Mouse (Mus musculus): ENCODE measurements at regions not wholly inside any gene's neighbourhood (a gene's known extent, or its start where the extent isn't known, plus 50 kb on each side); places are given as distances from the start of the nearest gene placed in this dataset.

- WGBS: 89% methylated on average over 1 of the region's 1 CpGs
- no peaks in the 10 kb centered on the region for H3K9me3 ChIP-seq (ENCODE audit: control insufficient read depth, low read length)
- no peak for DNase-seq (ENCODE audit: low spot score)
- H3K4me3 ChIP-seq (ENCODE audit: low read depth, low read length): no peak overlapping the region
- H3K9ac ChIP-seq (ENCODE audit: low read length): no peak overlapping the region
- H3K36me3 ChIP-seq (ENCODE audit: control insufficient read depth, insufficient read depth, low read length): no peaks in the 10 kb centered on the region
- H3K27me3 ChIP-seq (replicated peaks; ENCODE audit: control insufficient read depth, insufficient read depth, low read length): no peaks in the 10 kb centered on the region
- no peak overlapping the region for H3K27ac ChIP-seq (ENCODE audit: low read depth)
- H3K4me1 ChIP-seq (replicated peaks; ENCODE audit: control insufficient read depth, insufficient read depth, low read length): no peaks in the 10 kb centered on the region
- H3K4me2 ChIP-seq (ENCODE audit: low read length): no peak overlapping the region
- no peak for ATAC-seq (replicated peaks; ENCODE audit: low FRiP score, low TSS enrichment, low read depth)
Observed at GRCm38 (mm10) chr4:55734331-55734730, 202.1 kb upstream of the Klf4 start.

GRCm38 (mm10) chr4:55733223-55733622 lies 201.0 kb upstream of the Klf4 start:
- H3K36me3 ChIP-seq (ENCODE audit: control insufficient read depth, insufficient read depth, low read length): no peaks in the 10 kb centered on the region
- H3K9ac ChIP-seq (ENCODE audit: low read length): no peak overlapping the region
- WGBS: 37% methylated on average over 4 of the region's 4 CpGs
- H3K27me3 ChIP-seq (replicated peaks; ENCODE audit: control insufficient read depth, insufficient read depth, low read length): no peaks in the 10 kb centered on the region
- H3K4me3 ChIP-seq (ENCODE audit: low read depth, low read length): no peak overlapping the region
- no peak overlapping the region for H3K4me2 ChIP-seq (ENCODE audit: low read length)
- DNase-seq (ENCODE audit: low spot score) (no peak), ATAC-seq (replicated peaks; ENCODE audit: low FRiP score, low TSS enrichment, low read depth) (no peak)
- H3K9me3 ChIP-seq (ENCODE audit: control insufficient read depth, low read length): no peaks in the 10 kb centered on the region
- no peak overlapping the region for H3K27ac ChIP-seq (ENCODE audit: low read depth)
- H3K4me1 ChIP-seq (replicated peaks; ENCODE audit: control insufficient read depth, insufficient read depth, low read length): no peaks in the 10 kb centered on the region

- Histone ChIP-seq H3K27ac (ENCODE audit: low read depth) (no peak overlapping the region), H3K27me3 (replicated peaks; ENCODE audit: control insufficient read depth, insufficient read depth, low read length) (no peaks in the 10 kb centered on the region), H3K4me2 (ENCODE audit: low read length) (no peak overlapping the region), H3K4me1 (replicated peaks; ENCODE audit: control insufficient read depth, insufficient read depth, low read length) (no peaks in the 10 kb centered on the region), H3K9me3 (ENCODE audit: control insufficient read depth, low read length) (no peaks in the 10 kb centered on the region), H3K4me3 (ENCODE audit: low read depth, low read length) (no peak overlapping the region), H3K9ac (ENCODE audit: low read length) (no peak overlapping the region), H3K36me3 (ENCODE audit: control insufficient read depth, insufficient read depth, low read length) (no peaks in the 10 kb centered on the region)
- 51% methylated on average over 4 of the region's 4 CpGs for WGBS
- ATAC-seq (replicated peaks; ENCODE audit: low FRiP score, low TSS enrichment, low read depth) (no peak), DNase-seq (ENCODE audit: low spot score) (no peak)
Observed at GRCm38 (mm10) chr4:55732006-55732405, 199.7 kb upstream of the Klf4 start.

- ATAC-seq (replicated peaks; ENCODE audit: low FRiP score, low TSS enrichment, low read depth) (no peak), DNase-seq (ENCODE audit: low spot score) (no peak)
- no peaks in the 10 kb centered on the region for H3K36me3 ChIP-seq (ENCODE audit: control insufficient read depth, insufficient read depth, low read length)
- no peaks in the 10 kb centered on the region for H3K27me3 ChIP-seq (replicated peaks; ENCODE audit: control insufficient read depth, insufficient read depth, low read length)
- H3K4me2 ChIP-seq (ENCODE audit: low read length): no peak overlapping the region
- no peak overlapping the region for H3K9ac ChIP-seq (ENCODE audit: low read length)
- WGBS: 79% methylated on average over 4 of the region's 4 CpGs
- H3K9me3 ChIP-seq (ENCODE audit: control insufficient read depth, low read length): no peaks in the 10 kb centered on the region
- H3K4me1 ChIP-seq (replicated peaks; ENCODE audit: control insufficient read depth, insufficient read depth, low read length): no peaks in the 10 kb centered on the region
- no peak overlapping the region for H3K27ac ChIP-seq (ENCODE audit: low read depth)
- H3K4me3 ChIP-seq (ENCODE audit: low read depth, low read length): no peak overlapping the region
Observed at GRCm38 (mm10) chr4:55730266-55730665, 198.0 kb upstream of the Klf4 start.

- ATAC-seq (replicated peaks; ENCODE audit: low FRiP score, low TSS enrichment, low read depth) (no peak), DNase-seq (ENCODE audit: low spot score) (no peak)
- Histone ChIP-seq H3K9me3 (ENCODE audit: control insufficient read depth, low read length) (no peaks in the 10 kb centered on the region), H3K9ac (ENCODE audit: low read length) (no peak overlapping the region), H3K4me3 (ENCODE audit: low read depth, low read length) (no peak overlapping the region), H3K4me2 (ENCODE audit: low read length) (no peak overlapping the region), H3K4me1 (replicated peaks; ENCODE audit: control insufficient read depth, insufficient read depth, low read length) (0 out of 2 replicates have a peak, but pooled peaks cover under 1% of the 10 kb centered on the region), H3K27ac (ENCODE audit: low read depth) (no peak overlapping the region), H3K36me3 (ENCODE audit: control insufficient read depth, insufficient read depth, low read length) (no peaks in the 10 kb centered on the region), H3K27me3 (replicated peaks; ENCODE audit: control insufficient read depth, insufficient read depth, low read length) (no peaks in the 10 kb centered on the region)
- WGBS: 67% methylated on average over 2 of the region's 2 CpGs
Observed at GRCm38 (mm10) chr4:55727178-55727577, 194.9 kb upstream of the Klf4 start.

- Histone ChIP-seq H3K4me3 (ENCODE audit: low read depth, low read length) (no peak overlapping the region), H3K27me3 (replicated peaks; ENCODE audit: control insufficient read depth, insufficient read depth, low read length) (no peaks in the 10 kb centered on the region), H3K27ac (ENCODE audit: low read depth) (no peak overlapping the region), H3K4me1 (replicated peaks; ENCODE audit: control insufficient read depth, insufficient read depth, low read length) (0 out of 2 replicates have a peak, but pooled peaks cover 6% of the 10 kb centered on the region), H3K9me3 (ENCODE audit: control insufficient read depth, low read length) (no peaks in the 10 kb centered on the region), H3K4me2 (ENCODE audit: low read length) (no peak overlapping the region), H3K9ac (ENCODE audit: low read length) (no peak overlapping the region), H3K36me3 (ENCODE audit: control insufficient read depth, insufficient read depth, low read length) (no peaks in the 10 kb centered on the region)
- no peak for DNase-seq (ENCODE audit: low spot score)
- WGBS: 71% methylated on average over 19 of the region's 19 CpGs
- no peak for ATAC-seq (replicated peaks; ENCODE audit: low FRiP score, low TSS enrichment, low read depth)
Observed at GRCm38 (mm10) chr4:55726081-55726480, 193.8 kb upstream of the Klf4 start.

- ATAC-seq (replicated peaks; ENCODE audit: low FRiP score, low TSS enrichment, low read depth) (no peak), DNase-seq (ENCODE audit: low spot score) (no peak)
- Histone ChIP-seq H3K9ac (ENCODE audit: low read length) (no peak overlapping the region), H3K27me3 (replicated peaks; ENCODE audit: control insufficient read depth, insufficient read depth, low read length) (no peaks in the 10 kb centered on the region), H3K27ac (ENCODE audit: low read depth) (no peak overlapping the region), H3K4me2 (ENCODE audit: low read length) (no peak overlapping the region), H3K4me3 (ENCODE audit: low read depth, low read length) (no peak overlapping the region), H3K9me3 (ENCODE audit: control insufficient read depth, low read length) (no peaks in the 10 kb centered on the region), H3K36me3 (ENCODE audit: control insufficient read depth, insufficient read depth, low read length) (no peaks in the 10 kb centered on the region), H3K4me1 (replicated peaks; ENCODE audit: control insufficient read depth, insufficient read depth, low read length) (0 out of 2 replicates have a peak, but pooled peaks cover 6% of the 10 kb centered on the region)
- 76% methylated on average over 1 of the region's 1 CpGs for WGBS
Observed at GRCm38 (mm10) chr4:55724286-55724685, 192.0 kb upstream of the Klf4 start.

- ATAC-seq (replicated peaks; ENCODE audit: low FRiP score, low TSS enrichment, low read depth): no peak
- DNase-seq (ENCODE audit: low spot score): no peak
- Histone ChIP-seq H3K36me3 (ENCODE audit: control insufficient read depth, insufficient read depth, low read length) (no peaks in the 10 kb centered on the region), H3K4me1 (replicated peaks; ENCODE audit: control insufficient read depth, insufficient read depth, low read length) (0 out of 2 replicates have a peak, but pooled peaks cover 6% of the 10 kb centered on the region), H3K9me3 (ENCODE audit: control insufficient read depth, low read length) (no peaks in the 10 kb centered on the region), H3K4me2 (ENCODE audit: low read length) (no peak overlapping the region), H3K27ac (ENCODE audit: low read depth) (no peak overlapping the region), H3K27me3 (replicated peaks; ENCODE audit: control insufficient read depth, insufficient read depth, low read length) (no peaks in the 10 kb centered on the region), H3K4me3 (ENCODE audit: low read depth, low read length) (no peak overlapping the region), H3K9ac (ENCODE audit: low read length) (no peak overlapping the region)
- 91% methylated on average over 1 of the region's 1 CpGs for whole genome bisulfite sequencing
Observed at GRCm38 (mm10) chr4:55723124-55723523, 190.9 kb upstream of the Klf4 start.

GRCm38 (mm10) chr4:55722388-55722787 lies 190.1 kb upstream of the Klf4 start:
- H3K9me3 ChIP-seq (ENCODE audit: control insufficient read depth, low read length): no peaks in the 10 kb centered on the region
- ATAC-seq (replicated peaks; ENCODE audit: low FRiP score, low TSS enrichment, low read depth): no peak
- no peak for DNase-seq (ENCODE audit: low spot score)
- H3K4me2 ChIP-seq (ENCODE audit: low read length): no peak overlapping the region
- no peak overlapping the region for H3K9ac ChIP-seq (ENCODE audit: low read length)
- no peak overlapping the region for H3K27ac ChIP-seq (ENCODE audit: low read depth)
- no peaks in the 10 kb centered on the region for H3K27me3 ChIP-seq (replicated peaks; ENCODE audit: control insufficient read depth, insufficient read depth, low read length)
- H3K4me3 ChIP-seq (ENCODE audit: low read depth, low read length): no peak overlapping the region
- 0 out of 2 replicates have a peak, but pooled peaks cover 6% of the 10 kb centered on the region for H3K4me1 ChIP-seq (replicated peaks; ENCODE audit: control insufficient read depth, insufficient read depth, low read length)
- H3K36me3 ChIP-seq (ENCODE audit: control insufficient read depth, insufficient read depth, low read length): no peaks in the 10 kb centered on the region
- WGBS: 69% methylated on average over 8 of the region's 8 CpGs

Measured in intestine, embryonic 14.5 days (tissue).